Mouse (Mus musculus): ENCODE data around the gene Casc4.

Gene Casc4

DNA sequence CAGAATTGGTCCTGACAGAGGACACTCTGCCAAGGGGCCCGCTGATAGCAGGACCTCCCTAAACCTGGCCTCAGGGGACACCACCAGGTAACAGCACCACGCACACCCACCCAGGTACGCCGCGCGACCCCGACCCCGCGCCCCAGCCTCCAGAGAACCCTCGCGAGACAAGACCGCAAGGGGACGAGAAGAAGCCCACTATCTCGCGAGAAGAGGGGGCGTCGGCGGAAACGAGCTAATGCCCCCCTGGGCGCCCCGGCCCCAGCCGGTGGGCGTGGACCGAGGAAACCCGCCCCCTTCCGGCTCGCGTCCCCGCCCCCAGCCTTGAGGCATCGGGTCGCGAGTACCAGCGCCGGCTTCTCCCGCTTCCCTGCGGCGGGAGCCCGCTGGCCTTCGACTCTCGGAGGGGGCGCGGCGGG lies at the start of gene Casc4:
TSS of gene Casc4 (plus strand) at position 339 of the 419 bp plus-strand sequence.
- peak; percentile 94 for DNase-seq (ENCODE audit: low read depth, low spot score)

DNA sequence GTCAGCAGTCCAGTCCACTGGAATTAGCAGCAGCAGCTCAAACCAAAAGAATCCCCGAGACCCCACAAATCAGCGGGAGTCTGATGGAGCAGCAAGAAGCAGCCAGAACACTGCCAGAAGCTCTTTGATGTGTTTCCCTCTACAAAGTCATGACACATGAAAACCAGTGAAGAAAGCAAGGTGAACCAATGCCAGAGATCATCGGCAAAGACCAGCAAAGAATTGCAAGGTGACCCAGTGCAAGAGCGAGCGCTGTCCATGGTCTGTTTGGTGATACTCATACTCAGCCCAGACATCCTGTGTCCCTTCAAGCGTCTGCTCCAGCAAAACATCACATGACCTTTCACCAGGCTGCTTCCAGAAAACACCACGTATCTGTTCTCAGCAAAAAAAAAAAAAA lies 45.0 kb upstream of the Casc4 start:
- DNase-seq (ENCODE audit: low read depth, low spot score) = no peak

DNA sequence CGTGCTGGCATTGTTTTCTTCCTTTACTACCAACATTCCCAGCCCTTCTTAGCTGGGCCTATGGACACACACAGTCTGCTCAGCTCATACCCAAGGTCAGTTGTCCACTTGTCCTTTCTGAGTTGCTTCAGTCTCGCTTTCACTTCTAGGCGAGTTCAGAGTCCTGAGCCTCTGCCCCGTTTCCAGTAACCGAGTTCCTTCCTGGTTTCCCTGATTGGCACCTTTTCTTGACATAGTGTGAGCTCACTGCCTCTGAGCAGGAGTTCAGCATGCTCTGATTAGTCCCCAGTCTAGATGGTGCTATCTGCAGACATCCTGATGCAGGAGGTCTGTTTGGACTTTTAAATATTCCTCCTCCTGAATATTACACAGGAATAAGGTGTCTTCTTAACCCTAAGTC lies 42.1 kb upstream of the Casc4 start:
- no peak for DNase-seq (ENCODE audit: low read depth, low spot score)

DNA sequence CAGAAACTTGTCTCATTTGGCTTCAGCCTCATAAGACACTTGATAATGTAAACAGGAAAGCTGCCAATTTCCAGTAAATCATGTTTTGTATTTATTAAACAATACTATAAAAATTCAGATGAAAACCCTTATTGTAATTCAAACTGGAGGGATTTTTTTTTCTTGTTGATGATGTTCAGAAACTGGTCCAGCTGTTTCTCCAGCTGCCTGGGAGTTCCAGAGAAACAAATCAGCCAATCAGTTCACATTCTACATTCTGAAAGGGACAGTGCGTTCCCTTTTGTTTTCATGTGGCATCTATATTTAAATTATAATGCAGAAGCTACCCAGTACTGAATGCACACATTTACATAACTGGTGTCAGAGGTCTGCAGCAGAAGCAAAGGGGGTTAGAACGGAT lies 40.6 kb upstream of the Casc4 start:
- peak; percentile 42 for DNase-seq (ENCODE audit: low read depth, low spot score)

DNA sequence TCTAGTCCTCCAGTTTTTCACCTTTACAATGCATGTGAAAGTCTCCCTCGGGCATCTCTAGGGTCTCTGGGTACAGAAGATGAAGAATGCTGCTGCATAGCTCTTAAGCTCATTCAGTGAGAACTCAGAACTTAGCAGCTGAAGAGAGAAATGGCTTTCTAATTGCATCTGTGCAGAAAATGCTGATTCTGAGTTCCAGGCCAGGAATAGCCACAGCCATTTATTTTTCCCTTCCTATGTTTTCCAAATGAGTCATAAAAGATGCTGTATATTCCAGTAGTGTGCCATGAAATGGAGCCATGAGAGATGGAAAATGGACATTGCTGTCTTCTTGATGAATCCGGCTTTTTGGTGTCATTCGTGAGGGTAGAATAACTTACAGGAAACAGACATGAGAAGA lies 38.4 kb upstream of the Casc4 start:
- peak; percentile 57 for DNase-seq (ENCODE audit: low read depth, low spot score)

DNA sequence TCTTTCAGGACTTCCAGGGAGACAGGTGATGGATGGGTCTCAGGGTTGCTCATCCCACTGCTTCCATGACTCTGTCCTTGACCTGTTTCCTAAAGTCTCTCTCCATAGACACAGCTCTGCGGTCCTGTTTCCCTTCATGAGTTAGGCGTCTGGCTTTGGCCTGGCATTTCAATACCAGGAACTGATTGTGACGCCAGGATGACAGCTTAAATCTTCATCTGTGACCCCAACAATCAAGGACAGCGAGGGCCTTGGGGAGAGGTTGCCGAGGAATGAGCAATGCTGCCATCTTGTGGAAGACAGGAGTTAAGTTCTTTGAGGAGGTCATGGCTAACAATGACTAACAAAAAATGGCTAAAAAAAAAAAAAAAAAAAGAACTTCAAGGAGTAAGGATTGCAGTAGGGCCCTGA lies 34.3 kb upstream of the Casc4 start:
- peak; percentile 90 for DNase-seq (ENCODE audit: low read depth, low spot score)

DNA sequence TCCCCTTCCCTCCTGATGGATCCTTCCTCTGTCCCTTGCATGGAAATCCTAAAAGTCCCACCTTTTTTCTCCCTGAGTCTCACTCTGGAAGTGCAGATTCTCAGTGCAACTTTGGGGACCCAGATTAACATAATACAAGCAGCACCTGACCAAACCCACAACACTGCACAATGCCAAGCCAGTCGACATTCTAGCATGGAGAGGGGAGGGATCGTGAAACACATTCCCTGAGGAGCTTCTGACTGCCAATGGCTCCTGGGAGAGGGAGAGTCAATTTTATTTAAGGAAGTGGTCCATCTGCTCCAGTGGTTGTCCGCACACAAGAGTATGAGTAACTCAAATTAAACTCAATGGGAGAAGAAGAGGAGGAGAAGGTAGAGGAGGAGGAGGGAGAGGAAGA lies 31.8 kb upstream of the Casc4 start:
- peak; percentile 33 for DNase-seq (ENCODE audit: low read depth, low spot score)

DNA sequence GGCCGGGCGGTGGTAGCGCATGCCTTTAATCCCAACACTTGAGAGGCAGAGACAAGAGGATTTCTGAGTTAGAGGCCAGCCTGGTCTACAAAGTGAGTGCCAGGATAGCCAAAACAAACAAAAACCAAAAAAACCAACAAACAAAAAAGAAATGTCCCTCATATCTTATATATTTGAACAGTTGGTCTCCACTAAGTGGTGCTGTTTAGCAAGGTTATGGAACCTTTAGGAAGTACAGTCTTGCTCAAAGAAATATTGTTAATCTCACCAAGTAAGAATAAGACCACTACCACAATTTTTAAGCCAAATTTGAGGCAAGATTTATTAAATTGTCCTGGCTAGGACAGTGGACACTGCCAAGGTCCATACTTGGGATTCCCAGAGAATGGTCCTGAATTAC lies 25.3 kb upstream of the Casc4 start:
- DNase-seq (ENCODE audit: low read depth, low spot score) = no peak

DNA sequence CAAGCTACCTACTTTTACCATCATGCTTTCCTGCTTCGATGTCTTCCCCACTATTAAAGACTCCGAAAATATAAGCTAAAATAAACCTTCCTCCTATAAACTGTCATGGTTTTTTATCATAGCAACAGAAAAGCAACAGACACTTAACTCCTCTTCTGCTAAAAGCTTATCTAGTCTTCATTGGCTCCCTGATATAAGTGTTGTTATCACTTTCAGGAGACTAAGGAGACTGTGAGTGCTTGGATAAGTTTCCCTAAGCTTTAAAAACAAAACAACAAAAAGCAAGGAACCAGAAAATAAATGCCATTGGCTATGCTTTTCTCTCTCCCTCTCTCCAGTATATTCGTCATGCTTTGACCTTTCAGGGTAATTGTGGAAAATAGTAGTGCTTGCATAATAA lies 24.5 kb upstream of the Casc4 start:
- DNase-seq (ENCODE audit: low read depth, low spot score) = no peak

DNA sequence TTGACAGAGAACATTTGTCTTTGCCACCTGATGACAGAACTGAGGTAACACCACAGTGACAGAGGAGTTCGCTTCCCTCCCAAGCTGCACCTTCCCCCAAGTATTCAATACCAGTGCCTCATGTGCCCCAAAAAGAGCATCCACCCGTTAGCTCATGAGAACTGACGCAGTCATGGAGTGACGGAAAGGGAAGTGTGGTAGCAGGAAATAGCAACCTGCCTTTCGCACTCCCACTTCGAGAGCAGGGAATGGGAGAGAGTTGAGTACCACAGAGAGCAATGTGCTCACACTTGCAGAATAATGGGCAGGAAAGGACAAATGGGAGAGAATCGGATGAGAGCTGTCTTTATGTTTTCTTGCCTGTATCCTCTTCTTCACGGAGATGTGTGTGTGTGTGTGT lies 20.7 kb upstream of the Casc4 start:
- DNase-seq (ENCODE audit: low read depth, low spot score) = peak; percentile 39

DNA sequence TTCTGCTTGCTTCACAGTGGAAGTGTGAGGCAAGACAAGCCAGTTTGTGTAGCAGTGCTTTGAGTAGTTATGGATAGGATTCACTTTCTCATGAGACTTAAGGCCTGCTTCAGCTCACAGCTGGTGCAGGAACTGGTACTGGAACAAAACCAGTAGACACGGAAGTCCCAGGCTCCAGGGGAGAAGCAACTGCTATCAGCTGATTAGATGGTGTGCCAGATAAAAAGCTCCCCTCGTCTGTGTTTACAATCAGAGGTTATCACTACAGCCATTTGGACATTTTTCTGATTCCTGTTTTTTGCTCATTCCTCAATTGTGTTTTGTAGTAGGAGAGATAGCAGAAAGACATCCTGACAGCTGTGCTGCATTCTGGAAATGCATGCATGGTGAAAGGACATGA lies 14.7 kb upstream of the Casc4 start:
- no peak for DNase-seq (ENCODE audit: low read depth, low spot score)

DNA sequence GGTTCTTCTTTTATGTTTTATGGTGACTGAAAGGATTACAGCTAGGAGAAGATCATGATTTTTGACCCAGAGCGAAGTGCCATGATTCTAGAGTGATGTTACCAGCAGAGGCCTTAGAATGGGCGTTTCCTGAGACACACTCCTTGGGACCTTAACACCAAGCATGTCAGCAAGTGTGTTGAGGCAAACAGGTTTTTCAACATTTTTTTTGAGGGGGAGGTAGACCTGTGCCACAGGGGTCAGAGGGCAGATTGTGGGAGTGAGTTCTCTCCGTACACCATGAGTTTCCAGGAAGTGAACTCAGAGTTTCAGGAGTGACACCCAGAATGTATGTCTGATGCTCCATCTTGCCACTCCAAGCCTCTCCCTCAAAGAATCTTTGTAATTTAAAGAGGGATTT lies 12.8 kb upstream of the Casc4 start:
- DNase-seq (ENCODE audit: low read depth, low spot score) = no peak

DNA sequence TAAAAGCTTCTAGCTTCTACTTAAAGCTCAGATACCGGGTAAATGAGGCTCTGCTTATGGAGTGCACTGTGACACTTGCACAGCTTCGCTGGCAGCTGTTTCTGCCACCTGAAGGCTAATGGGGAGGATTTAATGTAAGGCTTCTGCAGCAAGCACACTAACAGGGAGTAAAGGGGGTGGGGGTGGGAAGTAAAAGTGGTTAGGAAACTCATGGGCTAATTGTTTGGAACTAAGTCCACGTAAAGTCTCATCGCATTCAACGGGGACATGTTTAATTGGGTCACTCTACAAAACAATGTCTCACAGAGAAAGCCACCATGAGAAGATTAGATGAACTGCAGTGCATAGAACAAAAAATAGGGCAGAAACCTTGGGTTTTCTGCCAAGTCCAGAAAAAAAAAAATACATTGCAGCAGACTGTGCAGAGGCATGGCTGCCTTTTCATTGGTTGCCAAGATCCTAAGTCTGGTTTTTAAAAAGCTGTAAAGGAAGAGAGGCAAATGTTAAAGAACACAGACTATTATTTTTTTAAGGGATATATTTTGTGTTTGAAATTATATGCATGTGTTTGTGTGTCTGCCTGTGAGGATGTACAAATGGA lies 7.3 kb upstream of the Casc4 start:
- DNase-seq (ENCODE audit: low read depth, low spot score) = peak; percentile 69

DNA sequence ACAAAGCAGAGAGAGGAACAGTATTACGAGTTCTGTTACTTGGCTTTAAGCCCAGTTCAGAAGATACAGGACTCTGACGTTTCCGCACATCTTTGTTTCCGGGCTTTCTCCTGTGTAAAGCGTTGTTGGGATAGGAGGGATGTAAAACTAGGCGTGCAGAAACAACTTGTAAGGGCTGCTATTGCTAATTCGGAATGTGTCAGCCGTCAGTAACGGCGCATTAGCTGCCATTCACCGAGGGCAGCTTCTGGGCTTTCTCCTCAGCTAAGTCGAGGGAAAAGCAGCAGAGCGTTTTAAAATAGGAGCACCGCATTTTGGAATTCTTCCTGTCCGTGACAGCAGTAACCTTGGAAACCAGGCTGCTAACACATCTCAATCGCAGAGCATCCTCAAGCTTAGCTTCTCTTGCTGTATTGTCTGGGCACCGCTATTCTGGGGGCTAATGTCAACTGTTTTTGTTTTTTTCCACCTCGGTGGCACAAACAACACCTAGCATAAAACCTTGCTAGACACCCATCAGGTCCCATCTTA lies 634 bp upstream of the Casc4 start:
- peak; percentile 86 for DNase-seq (ENCODE audit: low read depth, low spot score)

DNA sequence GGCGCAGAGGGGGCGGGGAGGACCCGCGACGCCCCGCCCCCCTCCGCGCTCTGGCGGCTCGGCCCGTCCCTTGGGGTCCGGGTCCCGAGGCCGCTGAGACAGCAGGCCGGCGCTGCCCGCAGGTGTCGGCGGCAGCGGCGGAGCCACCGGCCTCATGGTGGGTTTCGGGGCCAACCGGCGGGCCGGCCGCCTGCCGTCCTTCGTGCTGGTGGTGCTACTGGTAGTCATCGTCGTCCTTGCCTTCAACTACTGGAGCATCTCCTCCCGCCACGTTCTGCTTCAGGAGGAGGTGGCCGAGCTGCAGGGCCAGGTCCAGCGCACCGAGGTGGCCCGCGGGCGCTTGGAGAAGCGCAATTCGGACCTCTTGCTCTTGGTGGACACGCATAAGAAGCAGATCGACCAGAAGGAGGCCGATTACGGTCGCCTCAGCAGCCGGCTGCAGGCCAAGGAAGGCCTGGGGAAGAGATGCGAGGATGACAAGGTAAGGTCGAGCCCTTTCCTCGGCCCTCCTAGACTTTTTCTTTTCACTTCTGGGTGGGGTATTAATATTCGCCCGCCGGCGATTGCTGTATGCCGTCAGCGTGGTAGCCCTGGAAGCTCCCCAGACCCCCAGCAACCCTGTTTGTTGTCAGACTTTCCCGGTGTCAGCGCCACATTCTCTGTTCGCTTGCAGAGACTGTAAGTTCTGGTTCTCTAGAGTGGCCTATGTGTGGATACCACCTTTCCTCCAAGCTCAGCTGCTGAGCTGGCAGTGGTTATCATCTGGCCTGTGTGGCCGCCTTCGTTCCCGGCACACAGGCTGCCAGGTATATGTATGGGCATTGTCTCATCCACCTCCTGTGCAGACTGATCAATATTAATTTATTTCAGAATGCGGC lies 520 bp downstream of the Casc4 start:
- DNase-seq (ENCODE audit: low read depth, low spot score) = peak; percentile 63

DNA sequence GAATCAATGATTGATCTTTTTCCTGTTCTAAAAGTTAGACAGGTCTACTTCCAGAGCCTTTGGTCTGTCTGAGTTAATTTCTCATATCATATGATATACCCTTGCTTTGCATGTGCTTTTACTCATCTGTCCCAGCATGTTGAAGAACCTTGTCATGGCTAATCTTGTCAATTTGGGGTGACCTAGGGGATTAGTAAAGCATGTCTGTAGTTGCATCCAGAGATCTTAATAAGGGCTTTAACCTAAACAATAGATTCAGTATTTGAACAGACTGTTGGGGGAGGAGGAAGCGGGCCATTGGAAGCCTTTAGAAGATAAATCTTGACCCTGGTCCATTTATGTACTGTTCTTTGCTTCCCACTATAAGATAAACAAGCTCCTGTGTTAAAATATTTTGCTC lies 12.7 kb downstream of the Casc4 start:
- no peak for DNase-seq (ENCODE audit: low read depth, low spot score)

DNA sequence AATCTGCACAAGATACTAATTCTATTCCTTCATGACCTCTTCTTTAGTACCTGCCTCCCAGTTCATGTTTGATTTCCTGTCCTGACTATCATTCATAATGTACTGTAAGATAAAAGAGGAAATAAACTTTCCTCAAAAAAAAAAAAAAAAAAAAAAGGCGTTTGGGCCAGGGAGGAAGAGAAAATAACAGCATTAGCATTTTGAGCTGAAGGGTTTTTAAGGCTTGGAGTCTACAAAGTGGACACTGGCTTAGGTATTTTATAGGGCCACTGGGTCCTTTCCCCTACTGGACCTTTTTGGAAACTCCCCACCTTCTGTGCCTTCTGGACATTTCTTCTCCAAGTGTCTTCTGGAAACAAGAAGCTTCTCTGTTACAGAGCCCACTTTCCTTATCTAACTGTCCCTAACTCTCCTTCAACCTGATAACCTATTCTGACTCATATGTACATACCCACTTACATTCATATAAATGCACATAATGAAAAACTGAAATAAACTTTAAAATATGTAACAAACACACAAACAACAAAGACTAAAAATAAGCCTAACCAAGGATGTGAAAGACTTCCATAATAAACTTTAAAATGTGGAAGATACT lies 18.8 kb downstream of the Casc4 start:
- no peak for DNase-seq (ENCODE audit: low read depth, low spot score)

DNA sequence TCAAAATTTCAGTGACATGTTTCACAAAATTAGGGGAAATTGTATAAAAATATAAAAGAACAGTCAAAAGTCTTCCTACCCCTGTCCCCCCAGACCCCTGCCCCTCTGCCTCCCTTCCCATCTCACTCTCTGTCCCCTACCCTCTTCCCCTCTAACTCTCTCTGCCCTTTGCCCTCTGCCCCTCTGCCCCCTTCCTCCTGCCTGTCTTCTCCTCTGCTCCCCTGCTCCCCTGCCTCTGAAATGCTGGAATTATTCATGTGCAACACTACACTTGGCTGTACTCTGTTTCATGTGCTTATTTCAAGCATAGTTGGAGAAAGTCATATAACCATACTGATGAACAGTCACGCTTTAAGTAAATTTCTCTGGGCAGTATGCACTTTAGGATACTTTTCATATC lies 19.6 kb downstream of the Casc4 start:
- no peak for DNase-seq (ENCODE audit: low read depth, low spot score)

DNA sequence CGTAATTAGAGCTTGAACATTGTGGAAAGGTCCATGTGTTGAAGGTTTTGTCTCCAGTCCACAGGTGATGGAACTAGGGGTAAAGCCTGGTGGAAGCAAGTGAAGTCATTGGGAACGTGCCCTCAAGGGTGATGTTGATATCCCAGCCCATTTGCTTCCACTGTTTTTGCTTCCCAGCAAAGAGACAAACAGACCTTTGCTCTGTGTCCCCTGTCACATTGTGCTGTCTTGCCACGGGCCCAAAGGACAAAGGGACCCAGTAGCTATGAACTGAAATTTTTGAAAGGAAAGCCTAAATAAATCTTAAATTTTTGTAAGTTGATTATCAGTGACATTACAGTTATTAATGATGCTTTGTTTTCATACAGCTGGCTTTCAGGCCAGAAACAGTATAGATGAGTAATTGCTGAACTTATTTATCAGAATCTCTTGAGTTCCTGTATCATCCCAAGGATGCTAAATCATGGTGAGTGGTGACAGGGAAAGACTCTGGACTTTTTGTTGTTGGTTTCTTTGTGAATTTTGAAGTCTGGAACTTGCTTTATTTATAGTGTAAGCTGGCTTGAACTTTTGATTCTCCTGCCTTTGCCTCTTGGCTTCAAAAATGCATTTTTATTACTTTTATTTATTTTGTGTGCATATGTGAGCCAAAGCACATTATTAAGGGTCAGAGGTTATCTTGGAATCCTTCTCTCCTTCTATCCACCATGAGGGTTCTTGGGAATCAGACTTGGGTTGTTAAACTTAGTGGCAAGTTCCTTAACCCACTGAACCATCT lies 22.1 kb downstream of the Casc4 start:
- DNase-seq (ENCODE audit: low read depth, low spot score) = no peak

DNA sequence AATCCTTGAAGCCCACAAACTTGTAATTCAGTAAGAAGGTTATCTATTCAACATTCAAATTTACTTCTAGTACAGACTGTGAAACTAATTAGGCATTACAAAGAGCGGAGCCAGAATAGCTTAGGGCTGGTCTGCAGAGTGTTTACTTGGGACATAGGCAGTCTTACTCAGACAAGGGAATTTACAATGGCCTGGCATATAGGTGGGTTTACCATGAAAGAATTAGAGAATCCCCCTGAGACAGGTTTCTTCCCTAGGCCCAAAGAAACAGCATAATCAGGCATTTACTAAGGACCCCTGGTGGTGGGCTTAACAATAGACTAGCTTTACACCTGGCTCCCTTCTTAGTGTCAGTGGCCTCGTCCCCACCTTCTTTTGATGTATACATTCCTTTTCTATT lies 28.5 kb downstream of the Casc4 start:
- DNase-seq (ENCODE audit: low read depth, low spot score) = no peak

DNA sequence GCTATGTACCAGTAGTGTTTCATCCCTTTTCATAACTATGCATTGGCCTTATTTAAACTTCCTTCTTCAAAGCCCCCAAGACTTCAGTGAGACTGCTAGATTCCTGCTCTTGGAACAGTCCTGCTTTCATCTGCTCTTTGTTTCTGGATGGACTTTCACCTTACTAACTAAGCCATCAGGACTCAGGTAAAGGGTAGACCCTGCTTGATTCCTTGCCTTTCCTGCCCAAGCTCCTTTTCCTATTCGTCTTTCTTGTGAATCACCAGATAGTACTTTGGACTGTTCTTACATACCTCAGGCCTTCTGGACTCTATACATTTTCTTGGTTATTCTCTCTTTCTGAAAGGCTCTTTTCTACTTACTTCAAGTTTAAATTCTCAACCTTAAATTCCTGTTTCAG lies 30.1 kb downstream of the Casc4 start:
- no peak for DNase-seq (ENCODE audit: low read depth, low spot score)

DNA sequence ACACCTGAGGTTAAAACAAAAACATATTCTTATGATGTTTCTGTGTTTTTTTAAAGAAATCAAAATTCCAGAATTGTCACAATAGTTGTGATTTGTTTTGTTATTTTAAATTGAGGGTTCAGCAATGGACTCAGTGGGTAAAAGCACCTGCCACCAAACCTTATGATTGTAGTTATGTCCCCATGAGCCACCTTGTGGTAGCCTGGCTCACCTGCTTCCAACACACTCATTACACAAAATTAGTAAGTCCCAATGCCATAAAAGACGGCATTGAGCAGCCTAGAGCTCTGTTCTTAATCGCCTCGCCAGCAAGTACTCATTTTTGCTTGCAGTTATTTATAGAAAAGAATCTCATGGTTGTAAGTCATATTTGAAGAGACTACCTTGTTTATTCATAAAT lies 43.2 kb downstream of the Casc4 start:
- DNase-seq (ENCODE audit: low read depth, low spot score) = peak; percentile 45

All from brain, adult 2 months (tissue).